Mouse (Mus musculus): ENCODE results near the gene Tmem109. TPM values are rescaled to one million over a fixed set of nuclear protein-coding genes. Genes with fewer than 3 reads are reported as not detected.

The Tmem109 gene
- polyA plus RNA-seq, 1 experiment from 2014 or later = 37.0 TPM

GRCm38 (mm10) chr19:10839010-10839892 lies 42.5 kb downstream of the Tmem109 start, which contains the start of gene Slc15a3:
Gene Slc15a3, plus strand, starts transcription at chr19:10839727.
- no peak within 1 kb of the TSS for H3K9ac ChIP-seq
- H3K4me2 ChIP-seq (replicated peaks) = no peak within 1 kb of the TSS
- H3K9me3 ChIP-seq (ENCODE audit: control insufficient read depth, low read length) = no peaks in the 10 kb centered on the region
- H3K27ac ChIP-seq = no peak within 1 kb of the TSS
- no peak for ATAC-seq (ENCODE audit: low FRiP score)
- no peaks in the 10 kb centered on the region for H3K36me3 ChIP-seq (replicated peaks; ENCODE audit: control insufficient read depth, insufficient read depth)
- H3K4me1 ChIP-seq (replicated peaks; ENCODE audit: control insufficient read depth, insufficient read depth, low read length) = no peaks in the 10 kb centered on the region; the same call in 1 of the 2 replicates
- DNase-seq (ENCODE audit: low spot score) = no peak
- WGBS = 85% methylated on average over 15 of the region's 15 CpGs
- no peaks in the 10 kb centered on the region for H3K27me3 ChIP-seq (ENCODE audit: control insufficient read depth, insufficient read depth, low read length)
- no peak within 1 kb of the TSS for H3K4me3 ChIP-seq (replicated peaks; ENCODE audit: low read length)

- Histone ChIP-seq H3K27me3 (ENCODE audit: control insufficient read depth, insufficient read depth, low read length) (no peaks in the 10 kb centered on the region), H3K4me2 (replicated peaks) (no peak overlapping the region), H3K9me3 (ENCODE audit: control insufficient read depth, low read length) (no peaks in the 10 kb centered on the region), H3K27ac (no peak overlapping the region), H3K4me3 (replicated peaks; ENCODE audit: low read length) (no peak overlapping the region), H3K36me3 (replicated peaks; ENCODE audit: control insufficient read depth, insufficient read depth) (no peaks in the 10 kb centered on the region), H3K9ac (no peak overlapping the region), H3K4me1 (replicated peaks; ENCODE audit: control insufficient read depth, insufficient read depth, low read length) (no peaks in the 10 kb centered on the region)
- DNase-seq (ENCODE audit: low spot score) (no peak), ATAC-seq (ENCODE audit: low FRiP score) (no peak)
- WGBS = 62% methylated on average over 3 of the region's 3 CpGs
Measured at GRCm38 (mm10) chr19:10835671-10836070, 46.1 kb downstream of the Tmem109 start.

- Histone ChIP-seq H3K4me1 (replicated peaks; ENCODE audit: control insufficient read depth, insufficient read depth, low read length) (no peaks in the 10 kb centered on the region), H3K9me3 (ENCODE audit: control insufficient read depth, low read length) (no peaks in the 10 kb centered on the region), H3K36me3 (replicated peaks; ENCODE audit: control insufficient read depth, insufficient read depth) (no peaks in the 10 kb centered on the region), H3K9ac (no peak overlapping the region), H3K4me3 (replicated peaks; ENCODE audit: low read length) (no peak overlapping the region), H3K27ac (no peak overlapping the region), H3K4me2 (replicated peaks) (no peak overlapping the region), H3K27me3 (ENCODE audit: control insufficient read depth, insufficient read depth, low read length) (no peaks in the 10 kb centered on the region)
- ATAC-seq (ENCODE audit: low FRiP score) = no peak
- WGBS = 85% methylated on average over 3 of the region's 3 CpGs
- DNase-seq (ENCODE audit: low spot score) = no peak
Measured at GRCm38 (mm10) chr19:10833611-10834010, 48.2 kb downstream of the Tmem109 start.

- H3K4me2 ChIP-seq (replicated peaks) = no peak overlapping the region
- ATAC-seq (ENCODE audit: low FRiP score) (no peak), DNase-seq (ENCODE audit: low spot score) (no peak)
- H3K36me3 ChIP-seq (replicated peaks; ENCODE audit: control insufficient read depth, insufficient read depth) = no peaks in the 10 kb centered on the region
- H3K27me3 ChIP-seq (ENCODE audit: control insufficient read depth, insufficient read depth, low read length) = no peaks in the 10 kb centered on the region
- no peaks in the 10 kb centered on the region for H3K9me3 ChIP-seq (ENCODE audit: control insufficient read depth, low read length)
- H3K4me3 ChIP-seq (replicated peaks; ENCODE audit: low read length) = no peak overlapping the region
- H3K27ac ChIP-seq = no peak overlapping the region
- no peak overlapping the region for H3K9ac ChIP-seq
- 91% methylated on average over 3 of the region's 3 CpGs for WGBS
- H3K4me1 ChIP-seq (replicated peaks; ENCODE audit: control insufficient read depth, insufficient read depth, low read length) = no peaks in the 10 kb centered on the region
Measured at GRCm38 (mm10) chr19:10832030-10832429, 49.8 kb downstream of the Tmem109 start.

- H3K27me3 ChIP-seq (ENCODE audit: control insufficient read depth, insufficient read depth, low read length) = no peaks in the 10 kb centered on the region
- no peak for DNase-seq (ENCODE audit: low spot score)
- H3K4me3 ChIP-seq (replicated peaks; ENCODE audit: low read length) = no peak overlapping the region
- H3K9ac ChIP-seq = no peak overlapping the region
- no peaks in the 10 kb centered on the region for H3K36me3 ChIP-seq (replicated peaks; ENCODE audit: control insufficient read depth, insufficient read depth)
- no peak overlapping the region for H3K27ac ChIP-seq
- no peak for ATAC-seq (ENCODE audit: low FRiP score)
- no peaks in the 10 kb centered on the region for H3K9me3 ChIP-seq (ENCODE audit: control insufficient read depth, low read length)
- H3K4me2 ChIP-seq (replicated peaks) = no peak overlapping the region
- WGBS = 15% methylated on average over 5 of the region's 5 CpGs
- no peaks in the 10 kb centered on the region for H3K4me1 ChIP-seq (replicated peaks; ENCODE audit: control insufficient read depth, insufficient read depth, low read length)
Measured at GRCm38 (mm10) chr19:10831424-10831823, 50.4 kb downstream of the Tmem109 start.

- H3K27ac ChIP-seq = no peak within 1 kb of the TSS
- H3K9me3 ChIP-seq (ENCODE audit: control insufficient read depth, low read length) = no peaks in the 10 kb centered on the region
- no peak within 1 kb of the TSS for H3K4me2 ChIP-seq (replicated peaks)
- 91% methylated on average over 16 of the region's 16 CpGs for WGBS
- H3K4me1 ChIP-seq (replicated peaks; ENCODE audit: control insufficient read depth, insufficient read depth, low read length) = no peaks in the 10 kb centered on the region
- H3K9ac ChIP-seq = no peak within 1 kb of the TSS
- ATAC-seq (ENCODE audit: low FRiP score) (no peak), DNase-seq (ENCODE audit: low spot score) (no peak)
- no peaks in the 10 kb centered on the region for H3K36me3 ChIP-seq (replicated peaks; ENCODE audit: control insufficient read depth, insufficient read depth)
- no peak within 1 kb of the TSS for H3K4me3 ChIP-seq (replicated peaks; ENCODE audit: low read length)
- no peaks in the 10 kb centered on the region for H3K27me3 ChIP-seq (ENCODE audit: control insufficient read depth, insufficient read depth, low read length)
Measured at GRCm38 (mm10) chr19:10829436-10830175, 52.2 kb downstream of the Tmem109 start, which contains the start of gene Cd6. Gene Cd6, minus strand, starts transcription at chr19:10830058.

- ATAC-seq (ENCODE audit: low FRiP score) (no peak), DNase-seq (ENCODE audit: low spot score) (no peak)
- H3K4me2 ChIP-seq (replicated peaks) = no peak overlapping the region
- H3K27ac ChIP-seq = no peak overlapping the region
- WGBS = 95% methylated on average over 5 of the region's 5 CpGs
- H3K4me3 ChIP-seq (replicated peaks; ENCODE audit: low read length) = no peak overlapping the region
- no peak overlapping the region for H3K9ac ChIP-seq
- no peaks in the 10 kb centered on the region for H3K9me3 ChIP-seq (ENCODE audit: control insufficient read depth, low read length)
- no peaks in the 10 kb centered on the region for H3K4me1 ChIP-seq (replicated peaks; ENCODE audit: control insufficient read depth, insufficient read depth, low read length)
- no peaks in the 10 kb centered on the region for H3K27me3 ChIP-seq (ENCODE audit: control insufficient read depth, insufficient read depth, low read length)
- no peaks in the 10 kb centered on the region for H3K36me3 ChIP-seq (replicated peaks; ENCODE audit: control insufficient read depth, insufficient read depth)
Measured at GRCm38 (mm10) chr19:10828321-10828720, 53.5 kb downstream of the Tmem109 start.

GRCm38 (mm10) chr19:10824061-10824460 lies 57.7 kb downstream of the Tmem109 start:
- H3K4me3 ChIP-seq (replicated peaks; ENCODE audit: low read length) = no peak overlapping the region
- H3K4me1 ChIP-seq (replicated peaks; ENCODE audit: control insufficient read depth, insufficient read depth, low read length) = no peaks in the 10 kb centered on the region
- no peaks in the 10 kb centered on the region for H3K27me3 ChIP-seq (ENCODE audit: control insufficient read depth, insufficient read depth, low read length)
- H3K9me3 ChIP-seq (ENCODE audit: control insufficient read depth, low read length) = no peaks in the 10 kb centered on the region
- H3K36me3 ChIP-seq (replicated peaks; ENCODE audit: control insufficient read depth, insufficient read depth) = no peaks in the 10 kb centered on the region
- WGBS = 91% methylated on average over 7 of the region's 7 CpGs
- H3K9ac ChIP-seq = no peak overlapping the region
- ATAC-seq (ENCODE audit: low FRiP score) (no peak), DNase-seq (ENCODE audit: low spot score) (no peak)
- H3K27ac ChIP-seq = no peak overlapping the region
- no peak overlapping the region for H3K4me2 ChIP-seq (replicated peaks)

- ATAC-seq (ENCODE audit: low FRiP score) = no peak
- no peaks in the 10 kb centered on the region for H3K4me1 ChIP-seq (replicated peaks; ENCODE audit: control insufficient read depth, insufficient read depth, low read length)
- H3K9me3 ChIP-seq (ENCODE audit: control insufficient read depth, low read length) = no peaks in the 10 kb centered on the region
- no peaks in the 10 kb centered on the region for H3K36me3 ChIP-seq (replicated peaks; ENCODE audit: control insufficient read depth, insufficient read depth)
- 95% methylated on average over 4 of the region's 4 CpGs for WGBS
- H3K9ac ChIP-seq = no peak overlapping the region
- H3K27me3 ChIP-seq (ENCODE audit: control insufficient read depth, insufficient read depth, low read length) = no peaks in the 10 kb centered on the region
- no peak overlapping the region for H3K4me3 ChIP-seq (replicated peaks; ENCODE audit: low read length)
- H3K27ac ChIP-seq = no peak overlapping the region
- no peak overlapping the region for H3K4me2 ChIP-seq (replicated peaks)
- DNase-seq (ENCODE audit: low spot score) = no peak
Measured at GRCm38 (mm10) chr19:10822534-10822933, 59.3 kb downstream of the Tmem109 start.
